Mouse (Mus musculus): ENCODE measurements around the gene Gm14151.
A peak's percentile ranks its signal among the peaks of the same experiment; 100 is the strongest.
"Not testable (repeated sequence)": the region's sequence is repeated elsewhere in the genome, so short reads cannot be mapped to it uniquely, and the experiment has no call there.

Gm14151 gene

DNA sequence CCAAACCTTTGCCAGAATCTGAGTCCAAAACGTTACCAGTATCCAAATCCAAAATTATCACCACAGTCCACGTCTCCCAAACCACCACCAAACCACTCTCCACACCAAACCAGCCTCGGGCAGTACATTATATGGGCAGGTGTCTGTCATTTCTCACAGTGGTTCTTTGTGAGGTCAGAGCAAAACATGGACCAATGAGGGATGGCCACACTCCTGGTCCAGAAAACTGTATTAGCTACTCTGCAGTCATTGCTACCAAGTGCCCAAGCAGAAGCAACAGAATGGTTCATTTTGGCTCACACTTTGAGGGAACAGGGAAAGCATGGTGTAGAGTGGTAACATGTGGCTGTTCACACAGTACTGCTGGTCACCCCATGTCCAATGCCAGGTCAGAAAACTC is at the start of gene Gm14151:
Gene Gm14151 (minus strand): TSS at position 101 of the 400 bp plus-strand sequence.
- DNase-seq (ENCODE audit: extremely low spot score), result not testable (repeated sequence)

DNA sequence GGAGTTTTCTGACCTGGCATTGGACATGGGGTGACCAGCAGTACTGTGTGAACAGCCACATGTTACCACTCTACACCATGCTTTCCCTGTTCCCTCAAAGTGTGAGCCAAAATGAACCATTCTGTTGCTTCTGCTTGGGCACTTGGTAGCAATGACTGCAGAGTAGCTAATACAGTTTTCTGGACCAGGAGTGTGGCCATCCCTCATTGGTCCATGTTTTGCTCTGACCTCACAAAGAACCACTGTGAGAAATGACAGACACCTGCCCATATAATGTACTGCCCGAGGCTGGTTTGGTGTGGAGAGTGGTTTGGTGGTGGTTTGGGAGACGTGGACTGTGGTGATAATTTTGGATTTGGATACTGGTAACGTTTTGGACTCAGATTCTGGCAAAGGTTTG is 5.8 kb upstream of the Gm14151 start, which contains the start of gene Gm14147:
Gene Gm14147 (plus strand): TSS at position 301 of the 400 bp plus-strand sequence.
- DNase-seq (ENCODE audit: extremely low spot score), result not testable (repeated sequence)

DNA sequence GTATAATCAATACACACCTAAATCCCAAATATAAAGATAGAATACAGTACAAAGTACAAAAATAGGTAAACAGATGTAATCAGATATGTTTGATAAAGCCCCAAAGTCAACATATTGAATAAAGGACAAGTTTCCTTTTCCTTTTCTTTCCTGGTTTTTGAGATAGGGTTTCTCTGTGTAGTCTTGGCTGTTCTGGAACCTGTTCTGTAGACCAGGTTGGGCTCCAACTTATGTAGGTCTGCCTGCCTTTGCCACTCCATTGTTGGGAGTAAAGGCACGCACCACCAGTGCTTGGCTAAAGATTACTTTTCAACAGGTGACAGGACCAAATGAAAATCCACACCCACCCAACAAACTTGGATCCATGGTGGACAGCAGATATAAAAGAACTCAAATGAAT is 35.5 kb downstream of the Gm14151 start:
- DNase-seq (ENCODE audit: extremely low spot score), result no peak

DNA sequence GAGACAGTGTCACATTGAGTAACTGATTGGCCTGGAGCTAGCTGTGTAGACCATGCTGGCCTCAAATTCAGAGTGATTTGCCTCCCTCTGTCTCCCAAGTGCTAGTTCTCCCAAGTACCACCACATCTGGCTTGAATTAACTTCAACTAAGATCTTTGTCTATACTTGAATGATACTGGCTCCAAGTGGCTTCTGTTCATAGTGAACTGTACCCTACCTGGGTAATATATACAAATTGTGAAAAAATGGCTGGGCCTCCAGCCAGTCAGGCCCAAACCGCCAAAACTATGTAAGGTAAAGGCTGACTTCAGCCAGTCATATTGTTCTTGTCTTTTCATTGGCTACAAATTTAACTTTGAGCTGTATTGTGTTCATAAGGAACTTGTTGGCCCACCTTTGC is 51.7 kb downstream of the Gm14151 start:
- no peak for DNase-seq (ENCODE audit: extremely low spot score)

DNA sequence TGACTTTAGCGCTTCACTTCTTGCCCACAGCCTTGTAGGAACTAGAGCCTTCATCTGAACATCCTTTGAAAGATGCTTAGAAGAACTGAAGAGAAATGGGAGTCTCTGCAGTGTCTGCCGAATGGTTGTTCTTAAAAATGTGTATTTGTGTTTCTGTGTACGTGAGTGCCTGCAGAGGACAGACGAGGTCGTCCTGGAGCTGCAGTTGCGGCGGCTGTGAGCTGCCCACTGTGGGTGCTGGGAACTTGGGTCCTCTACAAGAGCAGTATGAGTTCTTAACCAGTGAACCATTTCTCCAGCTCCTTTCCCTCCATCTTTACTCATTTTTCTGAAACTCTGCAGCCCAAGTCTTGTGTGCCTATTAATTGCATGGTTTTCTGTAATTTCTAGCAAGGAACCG is 52.4 kb downstream of the Gm14151 start:
- no peak for DNase-seq (ENCODE audit: extremely low spot score)

DNA sequence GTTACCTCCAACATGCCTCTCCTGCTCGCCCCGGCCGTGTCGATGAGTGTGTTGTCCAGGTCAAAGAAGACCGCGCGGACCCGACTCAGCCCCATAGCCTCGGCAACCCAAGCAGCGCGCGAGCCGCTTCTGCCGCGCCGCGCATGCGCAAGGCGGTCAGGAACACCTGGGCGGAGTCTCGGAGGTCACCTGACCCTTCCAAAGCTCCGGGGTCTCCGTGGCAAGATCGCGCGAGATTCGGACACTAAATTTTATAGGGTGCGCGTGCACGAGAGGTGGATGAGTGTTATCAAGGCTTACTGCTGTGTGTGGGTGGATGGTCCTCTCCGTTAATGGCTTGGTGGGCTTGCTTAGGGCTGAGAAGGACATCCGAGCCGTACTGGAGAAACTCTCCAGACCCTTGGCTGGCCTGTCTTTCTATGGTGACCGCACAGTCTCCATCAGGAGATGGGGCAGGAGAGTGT is 52.9 kb downstream of the Gm14151 start, which contains the start of the genes Ninl and Nanp:
Gene Ninl (minus strand): TSS at position 151 of the 464 bp plus-strand sequence.
Gene Nanp (minus strand): TSS at position 167 of the 464 bp plus-strand sequence.
- DNase-seq (ENCODE audit: extremely low spot score), result peak; percentile 94

DNA sequence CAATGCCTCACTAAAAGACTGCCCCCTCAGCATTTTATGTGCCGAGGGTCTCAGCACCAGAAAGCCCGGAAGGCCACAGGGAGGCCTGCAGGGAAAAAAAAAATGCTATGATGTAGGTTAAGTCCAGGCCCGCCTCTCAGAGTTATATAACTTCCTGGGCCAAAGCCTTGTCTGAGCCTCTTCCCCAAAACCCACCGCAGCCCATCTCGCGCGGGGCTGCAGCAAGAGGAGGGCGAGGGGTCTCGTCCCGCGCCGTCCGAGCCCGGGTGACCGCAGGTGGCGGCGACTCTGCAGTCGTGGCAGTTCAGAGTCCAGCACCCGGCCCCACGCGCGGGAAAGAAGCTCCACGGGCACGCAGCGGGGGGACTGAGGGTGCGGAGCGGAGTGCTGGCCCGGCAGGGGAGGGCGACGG is 53.3 kb downstream of the Gm14151 start:
- DNase-seq (ENCODE audit: extremely low spot score), result peak; percentile 75

DNA sequence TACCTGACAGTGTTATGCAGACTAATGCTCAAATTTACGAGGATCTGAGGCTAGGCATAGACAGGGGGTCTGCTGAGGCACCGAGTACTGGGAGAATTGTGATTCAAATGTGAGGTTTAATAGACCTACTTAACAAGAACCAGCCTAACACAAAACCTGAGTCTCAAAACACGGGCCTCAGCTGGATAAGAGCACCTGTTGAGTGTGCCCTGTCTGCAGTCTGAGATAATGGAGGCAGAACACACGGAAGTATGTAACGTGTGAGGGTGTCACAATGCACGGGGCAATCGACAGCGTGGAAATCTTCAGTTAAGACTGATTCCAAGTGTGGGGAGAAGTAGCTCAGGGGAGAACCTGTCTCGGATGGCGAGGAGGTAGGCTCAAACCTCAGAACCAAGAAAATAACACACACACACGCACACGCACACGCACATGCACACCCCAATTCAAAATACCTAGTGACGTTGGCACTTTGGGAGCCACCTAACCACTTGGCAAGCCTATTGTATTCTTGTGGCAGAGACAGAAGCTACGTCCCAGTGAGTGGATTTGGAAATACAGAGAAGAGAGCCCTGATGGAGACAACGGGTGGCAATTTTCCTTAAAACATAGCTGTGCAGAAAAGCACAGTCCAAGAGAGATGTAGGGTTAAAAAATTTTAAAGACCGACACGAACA is 54.1 kb downstream of the Gm14151 start:
- DNase-seq (ENCODE audit: extremely low spot score), result no peak

DNA sequence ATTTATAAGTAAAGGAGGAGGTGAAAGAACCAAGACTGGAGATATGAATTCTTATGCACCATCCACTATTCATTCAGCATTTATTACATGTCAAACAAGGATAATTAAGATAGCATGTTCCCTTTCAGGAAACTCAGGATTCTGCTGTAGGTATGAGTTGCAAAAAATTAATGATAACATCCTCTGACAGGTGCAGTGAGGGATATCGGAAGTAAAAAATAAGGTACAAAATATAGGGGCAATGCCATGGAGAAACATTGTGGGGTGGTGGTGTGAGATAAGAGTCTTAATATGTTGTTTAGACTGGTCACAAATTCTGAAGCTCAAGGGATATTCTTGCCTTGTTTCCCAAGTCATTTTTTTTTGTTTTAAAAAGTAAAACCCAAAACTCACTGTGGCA is 54.9 kb downstream of the Gm14151 start:
- DNase-seq (ENCODE audit: extremely low spot score), result no peak

Data from embryo, embryonic 9.5 days (tissue).